Mouse (Mus musculus): ENCODE data around the gene Nfe2l3. TPM values are rescaled to one million over a fixed set of nuclear protein-coding genes. Genes with fewer than 3 reads are reported as not detected.

Nfe2l3 gene
- polyA plus RNA-seq, 1 experiment from 2014 or later = 1.9 TPM

DNA sequence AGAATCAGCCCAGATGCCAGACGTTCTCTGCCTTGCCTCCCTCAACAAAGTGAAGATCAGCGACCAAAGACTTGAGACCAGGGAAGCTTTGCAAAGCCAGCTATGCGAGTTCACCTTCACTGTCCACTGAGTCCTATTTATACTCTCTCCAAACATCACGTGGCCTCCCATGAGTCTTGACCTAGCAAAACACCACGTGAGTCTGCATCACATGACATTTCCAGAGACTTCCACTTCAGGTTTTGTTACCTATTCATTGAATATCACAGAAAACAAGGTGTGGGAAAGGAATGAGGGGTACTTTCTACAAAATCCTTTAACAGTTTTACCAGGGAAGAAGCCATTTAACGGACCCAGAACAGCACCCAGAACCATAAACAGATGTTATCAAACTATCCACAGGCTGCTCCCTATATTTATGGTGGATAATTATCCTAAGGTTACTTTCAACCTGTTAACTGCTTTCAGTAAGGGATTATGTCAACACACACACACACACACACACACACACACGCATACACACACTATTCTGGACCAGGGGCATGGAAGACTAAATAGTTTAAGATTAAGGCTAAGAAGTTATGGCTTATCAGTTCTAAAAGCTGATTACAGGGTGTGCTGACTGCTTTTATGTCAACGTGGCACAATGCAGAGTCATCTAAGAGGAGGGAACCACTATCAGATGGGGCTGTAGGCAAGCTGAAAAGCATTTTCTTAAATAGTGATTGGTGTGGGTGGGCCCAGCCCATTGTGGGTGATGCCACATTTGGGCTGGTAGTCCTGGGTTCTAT lies 65.0 kb downstream of the Nfe2l3 start:
- H3K4me1 ChIP-seq = no peaks in the 10 kb centered on the region
- no peak for ATAC-seq (ENCODE audit: insufficient number of reproducible peaks, insufficient read depth, low FRiP score, low TSS enrichment)
- no peak overlapping the region for H3K9ac ChIP-seq
- no peaks in the 10 kb centered on the region for H3K9me3 ChIP-seq
- no peaks in the 10 kb centered on the region for H3K36me3 ChIP-seq
- 73% methylated on average over 8 of the region's 8 CpGs for WGBS
- no peak overlapping the region for H3K4me3 ChIP-seq
- H3K27ac ChIP-seq = no peak overlapping the region
- H3K27me3 ChIP-seq = no peaks in the 10 kb centered on the region
- H3K4me2 ChIP-seq (replicated peaks) = no peak overlapping the region

DNA sequence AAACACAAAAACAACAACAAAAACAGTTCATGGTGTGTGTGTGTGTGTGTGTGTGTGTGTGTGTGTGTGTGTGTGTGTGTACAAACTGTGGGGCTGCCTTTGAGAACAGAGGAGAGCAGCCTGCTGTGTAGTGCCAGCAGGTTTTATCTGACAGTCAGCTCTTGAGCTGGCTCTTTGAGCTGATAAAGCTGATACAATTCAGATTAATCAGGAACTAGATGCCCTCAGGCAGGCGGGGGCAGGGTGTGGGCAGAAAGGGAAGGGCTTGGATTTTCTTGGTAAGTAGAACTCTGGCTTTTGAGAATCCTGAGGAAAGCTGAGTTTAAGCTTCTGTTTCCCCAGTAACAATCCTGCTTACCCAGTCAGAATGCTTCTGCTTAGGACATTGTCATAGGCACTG lies 73.2 kb downstream of the Nfe2l3 start:
- H3K27me3 ChIP-seq = no peaks in the 10 kb centered on the region

DNA sequence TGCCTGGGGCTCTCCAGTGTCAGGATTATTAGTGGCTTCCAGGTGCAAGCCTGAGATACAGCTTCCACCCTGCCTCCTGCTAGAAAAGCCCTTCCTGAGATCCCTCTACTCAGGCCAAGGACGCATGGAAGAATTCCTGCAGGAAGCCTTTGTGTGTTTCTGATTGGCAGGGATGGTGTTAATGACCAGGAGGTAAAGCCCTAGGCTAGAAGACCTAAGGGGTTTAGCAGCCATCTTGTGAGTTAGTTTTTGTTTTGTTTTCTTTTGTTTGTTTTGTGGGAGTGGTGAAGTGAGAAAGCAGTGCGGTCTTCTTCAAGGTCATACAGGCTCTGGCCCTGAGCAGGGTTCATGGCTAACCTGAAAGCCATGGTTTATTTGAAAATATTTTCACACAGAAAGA lies 75.1 kb downstream of the Nfe2l3 start:
- Histone ChIP-seq H3K27me3 (no peaks in the 10 kb centered on the region), H3K9ac (no peak overlapping the region), H3K27ac (no peak overlapping the region), H3K4me3 (no peak overlapping the region), H3K9me3 (no peaks in the 10 kb centered on the region), H3K4me1 (no peaks in the 10 kb centered on the region), H3K36me3 (no peaks in the 10 kb centered on the region), H3K4me2 (replicated peaks) (no peak overlapping the region)
- no peak for ATAC-seq (ENCODE audit: insufficient number of reproducible peaks, insufficient read depth, low FRiP score, low TSS enrichment)
- WGBS = 67% methylated on average over 2 of the region's 2 CpGs

More for the DNA sequence above, 73.2 kb downstream of the Nfe2l3 start:
- Histone ChIP-seq H3K27ac (no peak overlapping the region), H3K9me3 (no peaks in the 10 kb centered on the region), H3K4me1 (no peaks in the 10 kb centered on the region), H3K4me3 (no peak overlapping the region), H3K36me3 (no peaks in the 10 kb centered on the region), H3K9ac (no peak overlapping the region), H3K4me2 (replicated peaks) (no peak overlapping the region)
- WGBS = 53% methylated on average over 1 of the region's 1 CpGs
- ATAC-seq (ENCODE audit: insufficient number of reproducible peaks, insufficient read depth, low FRiP score, low TSS enrichment) = no peak

Other genes with a start within 250 kb of the Nfe2l3 start
- 2,177 and 2,461 TPM in 2 replicates for gene Hnrnpa2b1, start 37.2 kb downstream of the Nfe2l3 start, polyA plus RNA-seq (2016; fragmentation: Nextera tagmentation; extraction: Ambion mirVana)
- gene Cbx3, start 37.7 kb downstream of the Nfe2l3 start, polyA plus RNA-seq (2016; fragmentation: Nextera tagmentation; extraction: Ambion mirVana) = 545 and 581 TPM in 2 replicates
- 17.2 and 21.1 TPM in 2 replicates for gene Snx10, start 91.2 kb downstream of the Nfe2l3 start, polyA plus RNA-seq (2016; fragmentation: Nextera tagmentation; extraction: Ambion mirVana)

Measured in embryonic facial prominence, embryonic 12.5 days (tissue).